Mouse (Mus musculus): Measurements from ENCODE around the gene Clec10a. TPM values are rescaled to one million over a fixed set of nuclear protein-coding genes. Genes with fewer than 3 reads are reported as not detected.

Clec10a gene
- polyA plus RNA-seq, 1 experiment from 2014 or later = 3.7 TPM

DNA sequence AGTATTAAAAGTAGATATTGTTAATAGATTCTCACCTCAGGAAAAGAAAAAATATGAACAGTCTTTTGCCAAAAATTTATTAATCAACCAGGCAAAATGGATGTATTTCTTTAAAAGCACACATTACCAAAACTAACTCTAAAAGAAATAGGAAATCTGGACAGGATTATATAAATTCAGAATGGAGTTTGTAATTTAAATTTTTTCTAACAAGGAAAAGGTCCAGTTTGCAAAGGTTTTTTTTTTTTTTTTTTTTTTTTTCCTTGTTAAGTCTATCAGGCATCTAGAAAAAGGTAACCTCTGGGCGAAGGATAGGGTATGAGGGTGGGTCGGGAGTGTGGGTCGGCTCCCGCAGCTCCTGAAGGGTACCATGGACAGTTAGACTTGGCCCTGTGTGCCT is 24.5 kb downstream of the Clec10a start:
- no peak for DNase-seq (ENCODE audit: low spot score)

DNA sequence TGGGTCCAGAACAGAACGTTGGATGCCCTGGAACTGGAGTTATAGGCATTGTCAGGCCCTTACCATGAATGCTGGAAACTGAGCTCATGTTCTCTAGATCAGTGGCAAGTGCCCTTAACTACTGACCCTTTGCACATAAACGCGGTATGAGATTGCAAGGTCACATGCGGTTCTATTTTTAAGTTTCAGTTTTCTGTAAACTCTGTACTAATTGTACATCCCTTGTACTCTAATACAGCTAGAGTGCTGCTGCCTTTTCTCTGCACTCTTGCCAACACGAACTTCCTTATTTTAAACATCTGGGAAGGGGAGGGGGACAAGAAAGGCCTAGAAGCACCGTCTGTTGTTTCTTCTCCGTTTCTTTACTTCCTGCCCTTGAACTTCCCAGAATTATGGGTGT is 29.1 kb downstream of the Clec10a start:
- DNase-seq (ENCODE audit: low spot score) = no peak

DNA sequence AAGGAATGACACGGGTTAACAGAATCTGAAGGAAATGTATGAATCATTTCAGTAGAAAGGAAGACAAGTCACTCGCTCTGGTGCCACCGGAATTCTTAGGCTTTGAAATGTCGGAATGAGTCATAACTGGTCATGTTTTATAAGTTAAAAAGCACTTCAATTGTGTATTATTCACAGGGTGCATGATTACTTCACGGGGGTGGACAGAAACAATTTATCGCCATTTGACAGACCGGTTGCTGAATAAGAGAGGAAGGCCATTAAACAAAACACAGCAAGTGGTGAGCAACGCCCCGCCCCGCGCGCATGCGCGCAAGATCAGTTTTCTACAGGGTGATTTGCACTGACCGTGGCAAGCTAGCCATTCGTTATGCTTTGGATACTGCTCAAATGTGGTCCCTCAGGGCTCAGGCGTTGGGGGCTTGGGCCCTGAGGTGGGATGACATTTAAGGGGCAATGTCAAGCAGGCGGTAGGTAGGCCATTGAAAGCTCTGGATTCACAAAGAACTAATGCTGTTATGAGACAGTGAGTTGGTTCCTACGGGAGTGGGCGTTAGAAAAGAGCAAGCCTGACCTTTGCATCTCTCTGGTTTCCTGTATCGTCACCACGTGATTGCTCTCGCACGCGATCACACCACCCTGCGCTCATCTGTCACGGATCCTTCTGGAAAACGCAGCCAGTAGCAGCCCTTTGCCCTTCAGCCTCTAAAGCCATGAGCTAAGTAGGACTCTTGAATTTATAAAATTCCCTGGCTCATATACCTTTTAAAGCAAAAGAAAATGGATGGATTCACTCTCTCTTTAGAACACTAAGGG is 33.5 kb downstream of the Clec10a start:
- DNase-seq (ENCODE audit: low spot score) = no peak

DNA sequence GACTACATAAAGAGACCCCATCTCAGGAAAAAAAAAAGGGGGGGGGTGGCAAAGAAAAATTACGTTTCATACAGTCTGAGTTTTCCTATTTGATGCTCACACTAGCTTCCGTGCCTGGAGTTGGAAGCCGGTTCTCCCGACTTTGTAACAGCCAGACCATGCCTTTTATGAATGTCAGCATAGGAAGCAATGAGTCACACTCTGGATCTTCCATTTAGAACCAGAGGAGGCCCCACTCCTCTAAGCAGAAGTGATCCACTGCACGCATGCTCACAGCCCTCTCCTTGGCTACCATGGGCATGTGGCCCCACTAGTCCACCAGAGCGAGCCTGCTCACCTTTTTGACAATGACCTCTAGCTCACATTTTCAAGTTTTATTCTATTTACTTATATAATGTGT is 35.2 kb downstream of the Clec10a start:
- DNase-seq (ENCODE audit: low spot score) = no peak

DNA sequence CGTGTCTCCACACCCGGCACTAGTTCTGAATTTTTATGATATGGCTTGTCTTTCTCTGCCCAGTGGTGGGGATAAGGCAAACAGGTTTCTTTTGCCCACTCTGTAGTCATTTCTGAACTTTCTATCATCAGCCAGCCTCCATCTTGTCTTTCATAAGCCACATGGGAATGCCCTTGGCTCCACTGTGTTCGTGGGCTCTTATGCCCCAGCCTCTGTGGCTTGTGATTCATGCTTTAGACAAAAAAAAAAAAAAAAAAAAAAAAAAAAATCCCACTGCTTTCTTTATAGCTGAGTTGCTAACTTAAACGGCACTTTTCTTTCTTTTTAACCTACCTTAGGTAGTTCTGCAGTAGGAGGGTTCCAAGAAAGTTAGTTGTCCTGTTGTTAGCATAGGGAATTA is 36.2 kb downstream of the Clec10a start:
- DNase-seq (ENCODE audit: low spot score) = no peak

DNA sequence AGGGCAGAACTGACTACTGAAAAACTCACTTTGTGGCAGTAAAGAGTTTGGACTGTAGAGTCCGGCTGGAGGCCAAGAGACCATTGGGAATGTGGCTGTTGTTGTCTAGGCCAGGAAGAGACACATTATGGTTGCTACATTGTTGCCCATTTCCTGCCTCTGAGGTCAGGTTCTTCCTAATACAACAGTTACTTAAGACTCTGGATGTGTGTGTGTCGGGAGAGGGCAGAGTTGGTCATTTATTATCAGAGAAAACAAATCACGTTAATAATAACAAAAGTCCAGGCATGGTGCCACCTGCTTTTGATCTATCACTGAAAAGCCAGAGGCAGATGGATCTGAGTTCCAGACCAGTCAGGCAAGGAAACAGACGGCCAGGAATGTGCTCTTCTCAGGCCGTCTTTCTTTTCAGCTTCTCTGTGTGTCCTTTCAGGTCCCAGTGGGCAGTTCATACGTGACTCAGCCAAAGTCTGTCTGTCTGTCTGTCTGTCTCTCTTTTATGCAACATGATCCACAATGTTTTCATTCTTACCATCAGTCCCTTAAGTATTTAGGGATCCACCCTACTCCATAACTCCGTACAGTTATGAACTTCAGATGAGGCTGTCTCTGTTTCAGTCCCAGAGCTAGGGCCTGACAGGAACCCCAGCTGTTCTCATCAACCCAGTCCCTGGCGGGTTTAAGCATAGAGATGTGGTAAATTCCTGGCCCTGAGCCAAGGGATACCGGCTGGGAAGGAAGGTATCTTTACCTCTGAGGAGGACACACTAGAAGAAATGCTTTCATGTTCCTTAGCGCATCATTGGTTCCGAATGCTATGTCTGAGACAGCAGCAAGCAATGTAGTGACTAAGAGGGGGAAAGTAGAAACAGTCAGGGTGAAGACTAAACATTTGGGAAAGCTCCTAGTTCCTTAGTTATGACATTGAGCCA is 37.6 kb downstream of the Clec10a start:
- no peak for DNase-seq (ENCODE audit: low spot score)

DNA sequence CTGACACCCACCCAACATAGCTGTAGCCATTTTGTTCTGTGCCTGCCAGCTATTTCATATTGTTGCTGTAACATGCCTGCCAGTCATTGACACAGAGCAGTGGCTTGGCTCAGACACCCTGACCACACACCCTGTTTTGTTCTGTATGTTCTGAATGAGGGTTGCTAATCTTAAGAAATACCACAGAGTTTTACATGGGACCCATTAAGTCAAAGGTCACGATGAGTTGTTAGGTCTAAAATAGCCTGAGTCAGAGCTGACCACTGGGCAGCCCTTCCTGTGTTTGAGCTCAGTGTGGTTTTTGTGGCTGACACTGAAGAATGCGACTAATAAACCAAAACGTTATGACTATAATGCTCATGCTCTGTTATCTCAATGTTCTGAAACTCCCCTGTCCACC is 42.3 kb downstream of the Clec10a start:
- no peak for DNase-seq (ENCODE audit: low spot score)

DNA sequence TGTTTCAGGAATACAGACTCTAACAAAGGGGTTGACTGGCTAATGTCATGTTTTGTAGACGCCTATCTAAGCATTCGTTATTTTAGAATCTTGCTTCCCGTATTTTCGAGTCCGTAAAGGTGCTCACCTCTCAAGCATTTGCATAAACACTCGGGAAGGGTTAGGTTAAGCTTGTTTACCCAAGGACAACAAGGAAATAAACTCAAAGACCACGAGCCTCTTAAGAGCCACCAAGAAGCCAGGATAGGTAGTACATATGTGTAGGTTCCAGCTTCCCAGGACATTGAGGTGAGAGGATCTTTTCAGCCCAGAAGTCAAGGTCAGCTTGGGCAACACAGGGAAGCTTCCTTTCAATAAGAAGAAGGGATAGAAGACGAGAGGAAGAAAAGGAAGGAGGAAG is 43.1 kb downstream of the Clec10a start:
- DNase-seq (ENCODE audit: low spot score) = no peak

DNA sequence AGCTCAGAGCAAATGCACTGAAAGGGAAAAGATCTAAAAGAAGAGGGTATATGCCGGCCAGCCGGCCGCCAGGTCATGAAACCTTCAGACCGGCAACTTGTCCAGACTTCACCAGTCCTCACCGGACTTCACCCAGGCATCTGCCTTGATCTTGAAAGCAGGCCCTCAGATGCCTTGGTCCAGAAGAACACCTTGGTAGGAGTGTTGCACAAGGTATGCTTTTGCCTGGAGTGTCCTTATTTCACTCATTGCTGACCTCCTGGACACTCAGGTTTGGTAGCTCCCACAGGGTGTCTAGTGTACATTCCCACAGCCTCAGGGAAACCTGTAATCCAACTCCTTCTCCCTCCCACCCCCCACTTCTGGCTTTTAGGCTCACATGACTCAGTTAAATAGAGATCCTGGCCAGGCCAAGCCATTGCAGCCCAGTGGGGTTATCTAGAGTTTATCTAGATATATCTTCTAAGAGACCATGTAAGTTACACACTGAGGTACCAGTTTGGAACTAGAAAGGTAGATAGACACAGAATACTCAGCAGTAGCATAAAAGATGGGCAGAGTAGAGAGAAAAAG is 44.1 kb downstream of the Clec10a start:
- no peak for DNase-seq (ENCODE audit: low spot score)

DNA sequence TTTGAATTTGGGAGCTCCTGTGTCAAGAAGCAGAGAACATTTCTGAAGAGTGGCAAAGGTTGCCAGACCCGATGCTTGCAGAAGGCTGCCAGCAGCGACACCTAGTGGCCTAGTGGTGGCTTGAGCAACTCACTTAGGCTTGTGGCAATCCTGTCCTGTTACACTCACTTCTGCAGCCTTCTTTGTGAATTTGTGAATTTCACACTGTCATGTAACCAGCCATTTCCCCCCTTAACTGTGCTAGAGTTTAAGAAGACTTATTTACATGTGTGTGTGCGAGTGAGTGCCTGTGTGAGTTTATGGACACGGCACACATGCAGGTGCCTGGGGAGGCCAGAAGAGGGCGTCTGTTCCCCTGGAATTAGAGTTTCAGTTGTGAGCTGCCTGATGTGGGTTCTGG is 45.7 kb downstream of the Clec10a start:
- DNase-seq (ENCODE audit: low spot score) = peak; percentile 79

DNA sequence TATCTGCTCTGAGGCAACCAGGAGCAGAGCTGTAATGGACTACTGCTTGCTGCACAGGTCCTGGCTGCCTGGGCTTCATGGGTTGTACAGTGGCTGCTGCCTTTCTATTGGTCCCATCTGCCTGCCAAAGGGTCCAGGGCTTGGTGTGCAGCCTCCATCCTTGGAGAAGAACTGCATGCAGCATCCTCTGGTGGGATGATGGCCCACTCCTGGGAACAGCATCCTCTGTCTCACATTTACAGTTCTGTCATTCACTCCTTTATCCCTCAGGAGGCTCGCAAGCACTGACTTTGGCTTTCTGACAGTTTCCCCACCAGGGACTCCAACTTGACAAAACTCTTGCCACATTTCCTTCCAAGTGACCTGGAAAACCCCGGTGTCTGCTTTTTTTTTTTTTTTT is 50.8 kb downstream of the Clec10a start:
- no peak for DNase-seq (ENCODE audit: low spot score)

DNA sequence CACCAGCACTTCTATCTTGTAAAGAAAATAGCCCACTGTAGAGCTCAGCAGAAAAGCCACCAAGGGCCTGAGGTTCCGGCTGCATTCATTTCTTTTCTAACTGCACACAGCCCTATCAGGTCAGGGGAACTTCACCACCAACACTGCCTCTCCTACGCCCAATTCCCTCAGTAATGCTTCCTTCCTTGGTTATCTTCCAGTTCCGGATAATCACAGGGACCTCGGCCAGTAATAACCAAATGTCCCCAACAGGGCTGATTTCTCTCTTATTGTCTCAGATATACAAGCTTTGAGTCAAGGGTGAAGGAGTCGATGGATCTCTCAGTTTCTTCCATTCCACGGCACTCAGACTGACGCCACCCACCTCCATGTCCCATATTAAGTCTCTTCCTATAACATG is 51.3 kb downstream of the Clec10a start:
- no peak for DNase-seq (ENCODE audit: low spot score)

DNA sequence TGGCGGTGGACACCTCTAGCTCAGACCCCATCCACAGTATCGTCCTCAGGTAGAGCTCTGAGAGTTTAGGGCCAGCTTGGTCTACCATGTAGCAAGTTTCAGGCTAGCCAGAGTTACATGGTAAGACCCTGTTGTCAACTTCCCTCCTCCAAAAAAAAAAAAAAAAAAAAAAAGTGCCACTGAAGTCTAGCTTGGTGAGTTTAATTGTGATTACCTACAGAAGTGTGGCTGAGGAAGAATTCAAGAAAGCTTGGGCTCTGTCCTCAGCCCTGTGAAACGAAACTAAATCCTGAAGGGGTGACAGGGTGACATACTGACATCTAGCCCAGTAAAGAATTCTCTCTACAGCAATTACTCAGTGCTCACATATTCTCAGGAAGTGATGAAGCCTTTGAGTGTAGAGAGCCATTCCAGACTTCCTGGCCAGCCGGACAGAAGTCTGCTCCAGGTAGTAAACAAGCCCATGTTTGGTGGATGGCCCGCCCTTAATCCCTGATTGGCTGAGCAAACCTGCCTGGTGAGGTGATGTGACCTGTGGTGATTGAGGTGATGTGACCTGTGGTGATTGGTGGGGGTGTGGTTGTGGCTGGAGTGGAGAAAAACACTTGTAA is 52.9 kb downstream of the Clec10a start:
- no peak for DNase-seq (ENCODE audit: low spot score)

DNA sequence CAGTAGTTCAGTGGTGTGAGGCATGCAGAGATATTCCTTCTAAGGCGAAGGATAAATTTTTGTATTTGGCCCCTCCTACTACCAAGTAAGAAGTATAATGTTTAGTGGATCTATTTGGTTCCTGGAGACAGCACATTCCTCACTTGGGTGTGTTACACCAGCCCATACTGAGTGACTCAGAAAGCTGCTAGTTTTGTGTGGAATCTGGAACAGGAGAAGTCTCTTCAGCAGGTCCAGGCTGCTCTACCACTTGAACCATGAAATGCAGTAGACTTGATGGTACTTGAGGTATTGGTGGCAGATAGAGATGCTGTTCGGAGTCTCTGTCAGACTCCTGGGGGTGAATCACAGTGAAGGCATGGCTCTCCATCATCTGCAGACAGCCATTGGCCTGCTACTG is 54.7 kb downstream of the Clec10a start:
- no peak for DNase-seq (ENCODE audit: low spot score)

DNA sequence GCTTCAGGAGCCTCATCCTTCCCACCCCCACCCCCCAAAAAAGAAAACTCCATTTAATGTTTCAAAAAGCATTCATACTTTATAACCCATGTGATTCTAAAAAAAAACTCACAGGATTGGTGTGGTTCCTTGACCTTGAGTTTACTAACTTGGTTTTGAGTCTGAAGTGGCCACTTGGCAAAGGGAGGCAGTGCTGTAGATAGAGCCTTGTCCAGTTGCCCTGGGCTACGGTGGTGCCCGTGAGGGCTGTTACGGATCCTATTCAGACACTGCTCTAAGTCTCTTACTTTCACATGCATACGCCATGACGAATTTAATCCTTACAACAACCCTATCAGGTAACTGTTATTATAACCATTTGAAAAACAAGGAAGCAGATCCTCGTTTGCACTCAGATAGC is 56.0 kb downstream of the Clec10a start:
- DNase-seq (ENCODE audit: low spot score) = no peak

DNA sequence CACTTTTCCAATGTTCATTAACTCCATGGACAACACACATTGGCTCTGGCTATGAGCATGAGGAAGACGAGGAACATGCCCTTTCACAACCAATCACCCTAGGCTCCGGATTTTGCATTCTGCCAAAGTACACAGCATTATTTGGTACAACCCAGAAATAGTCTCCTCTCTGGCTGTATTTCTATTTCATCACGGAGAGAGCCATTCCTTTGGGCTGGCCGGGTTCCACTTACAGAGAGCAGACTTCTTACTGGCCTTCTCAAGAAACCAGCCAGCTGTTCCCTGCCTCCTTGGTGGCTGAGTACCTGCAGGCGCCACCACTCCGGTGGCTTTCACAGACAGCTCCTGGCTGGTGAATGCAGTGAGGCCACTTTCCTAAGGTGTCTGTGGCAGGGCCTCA is 56.4 kb downstream of the Clec10a start, which contains the start of gene Slc16a11:
Gene Slc16a11 (plus strand): TSS at position 330 of the 400 bp plus-strand sequence.
- no peak for DNase-seq (ENCODE audit: low spot score)

DNA sequence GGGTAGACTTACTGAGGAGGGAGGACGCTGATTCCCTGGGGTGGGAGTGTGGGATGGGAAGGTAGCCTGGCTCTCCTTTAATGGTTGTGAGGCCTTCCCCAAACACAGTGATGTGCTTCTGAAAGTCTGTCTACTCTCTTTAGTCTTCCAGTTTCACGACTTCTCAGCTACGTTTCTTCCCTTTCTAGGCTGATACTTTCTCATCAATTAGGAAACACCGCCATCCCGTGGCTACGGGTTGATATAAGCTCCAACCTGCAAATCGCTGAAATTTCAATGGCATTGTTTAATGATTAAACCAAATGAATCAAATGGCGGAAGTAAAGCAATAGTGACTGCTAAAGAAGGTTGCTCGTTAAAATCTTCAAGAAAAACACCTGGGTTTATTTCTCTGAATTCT is 56.9 kb downstream of the Clec10a start:
- peak; percentile 51 for DNase-seq (ENCODE audit: low spot score)

DNA sequence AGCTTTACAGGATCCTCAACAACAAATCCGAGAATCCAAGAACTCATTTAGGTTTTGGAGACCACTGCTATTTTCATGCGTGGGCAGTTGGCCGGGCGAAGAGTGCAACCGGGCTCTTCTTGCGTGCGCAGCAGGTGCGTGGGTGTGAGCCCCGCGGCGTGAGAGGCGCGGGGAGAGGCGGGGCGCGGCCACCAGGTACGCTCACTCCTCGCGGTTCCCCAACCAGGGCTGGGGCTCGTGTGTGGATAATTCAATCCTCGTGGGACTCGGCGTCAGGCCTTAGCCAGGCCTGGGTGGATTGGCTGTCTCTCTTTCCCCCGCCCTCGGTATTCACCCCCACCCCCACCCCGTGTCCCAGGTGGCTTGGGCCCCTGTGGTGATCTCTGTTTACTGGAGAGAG is 57.7 kb downstream of the Clec10a start:
- no peak for DNase-seq (ENCODE audit: low spot score)

DNA sequence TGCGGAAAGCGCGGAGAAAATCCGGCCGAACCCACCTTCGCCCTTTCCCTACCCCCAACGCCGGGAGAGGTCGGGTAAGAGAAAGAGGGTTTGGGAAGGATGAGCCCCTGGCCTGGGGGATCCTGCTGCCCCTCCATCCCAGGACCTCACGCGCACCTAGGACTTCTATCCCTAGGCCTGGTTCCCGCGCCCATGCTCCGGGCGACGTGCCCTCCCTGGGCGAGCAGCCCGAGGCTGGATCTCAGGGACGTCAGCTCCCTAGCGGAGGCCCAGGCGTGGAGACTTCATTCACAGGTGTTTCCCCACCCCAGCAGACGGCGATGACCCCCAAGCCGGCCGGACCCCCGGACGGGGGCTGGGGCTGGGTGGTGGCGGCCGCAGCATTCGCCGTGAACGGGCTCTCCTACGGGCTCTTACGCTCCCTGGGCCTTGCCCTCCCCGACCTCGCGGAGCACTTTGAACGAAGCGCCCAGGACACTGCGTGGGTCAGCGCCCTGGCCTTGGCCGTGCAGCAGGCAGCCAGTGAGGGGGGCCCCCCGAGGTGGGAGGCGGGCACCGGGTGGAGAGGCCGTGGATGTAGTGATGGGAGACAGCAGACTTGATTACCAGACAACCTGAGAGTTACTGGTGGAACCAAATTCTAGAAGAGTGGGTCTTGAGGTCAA is 58.3 kb downstream of the Clec10a start:
- no peak for DNase-seq (ENCODE audit: low spot score)

DNA sequence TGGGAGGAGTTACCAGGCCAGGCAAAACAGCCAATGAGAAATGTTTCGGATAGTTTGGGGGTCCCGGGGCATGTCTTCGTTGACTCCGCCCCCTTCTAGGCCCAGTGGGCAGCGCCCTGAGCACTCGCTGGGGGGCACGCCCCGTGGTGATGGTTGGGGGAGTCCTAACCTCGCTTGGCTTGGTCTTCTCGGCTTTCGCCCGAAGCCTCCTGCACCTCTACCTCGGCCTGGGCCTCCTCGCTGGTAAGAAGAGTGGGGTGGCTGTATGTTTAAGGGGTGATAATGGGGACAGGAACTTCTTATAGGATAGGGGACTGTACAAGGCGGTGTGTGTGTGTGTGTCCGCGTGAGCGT is 58.8 kb downstream of the Clec10a start:
- DNase-seq (ENCODE audit: low spot score) = no peak

DNA sequence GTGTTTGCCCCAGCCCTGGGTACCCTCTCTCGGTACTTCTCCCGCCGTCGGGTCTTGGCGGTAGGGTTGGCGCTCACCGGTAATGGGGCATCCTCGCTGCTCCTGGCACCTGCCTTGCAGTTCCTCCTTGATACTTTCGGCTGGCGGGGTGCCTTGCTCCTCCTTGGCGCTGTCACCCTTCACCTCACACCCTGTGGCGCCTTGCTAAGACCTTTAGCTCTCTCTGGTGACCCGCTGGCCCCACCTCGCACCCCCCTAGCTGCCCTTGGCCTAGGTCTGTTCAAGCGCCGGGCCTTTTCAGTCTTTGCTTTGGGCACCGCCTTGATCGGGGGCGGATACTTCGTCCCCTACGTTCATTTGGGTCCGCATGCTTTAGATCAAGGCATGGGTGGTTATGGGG is 59.3 kb downstream of the Clec10a start:
- DNase-seq (ENCODE audit: low spot score) = no peak
